Mouse (Mus musculus) brain, embryonic 14.5 days (tissue): ENCODE measurements around the gene Tulp4.

ENCODE experiments used
- CTCF ChIP-seq: fragments of 200-500 bp; IDR thresholded peaks from 2 replicates; pipeline ENCODE4 v1.5.1; 2012; ENCODE audit warnings: inconsistent platforms, mild to moderate bottlenecking, moderate library complexity, borderline replicate concordance; ENCODE audit not compliant: insufficient read depth, insufficient read length; ENCODE audit errors: extremely low read depth
- POLR2A ChIP-seq: fragments of 200-500 bp; IDR thresholded peaks from 2 replicates; pipeline ENCODE4 v1.6.1; 2012; ENCODE audit warnings: mild to moderate bottlenecking, inconsistent platforms, borderline replicate concordance; ENCODE audit not compliant: poor library complexity, insufficient read depth, insufficient read length, severe bottlenecking; ENCODE audit errors: extremely low read depth

DNA sequence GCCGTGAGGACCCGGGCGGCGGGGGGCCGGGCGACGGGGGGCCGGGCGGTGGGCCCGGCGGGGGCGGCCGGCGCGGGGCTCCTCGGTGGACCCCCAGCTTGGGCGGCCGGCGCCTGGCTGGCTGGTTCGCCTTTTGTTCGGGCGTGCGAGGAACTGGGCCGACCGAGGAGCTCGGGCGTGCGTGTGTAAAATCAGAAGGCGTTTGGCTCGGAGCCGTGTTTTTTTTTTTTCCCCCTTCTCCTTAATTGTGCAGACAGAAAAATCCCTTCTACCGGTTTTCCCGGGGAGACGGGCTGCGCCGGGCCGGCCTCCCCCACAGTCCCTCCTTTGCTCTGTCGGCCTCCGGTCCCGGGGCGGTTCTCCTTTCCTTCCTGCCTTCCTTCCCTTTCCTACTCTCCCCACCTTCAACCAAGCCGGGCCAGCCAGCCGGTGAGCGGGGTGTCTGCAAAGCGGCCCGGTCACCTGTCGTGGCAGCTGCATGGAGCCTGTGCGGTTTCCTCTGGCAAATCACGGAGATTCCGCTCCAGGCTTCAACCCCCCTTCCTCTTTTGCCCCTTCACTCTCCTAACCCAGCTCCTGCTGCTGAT is 871 bp downstream of the Tulp4 start:
- TF ChIP-seq POLR2A (no peak), CTCF (no peak)
